Mouse (Mus musculus): ENCODE data around the gene Lgals7. TPM values are rescaled to one million over a fixed set of nuclear protein-coding genes. Genes with fewer than 3 reads are reported as not detected.
"Not testable (repeated sequence)": the region's sequence is repeated elsewhere in the genome, so short reads cannot be mapped to it uniquely, and the experiment has no call there.

The Lgals7 gene
- polyA plus RNA-seq, 1 experiment from 2014 or later: 3.1 TPM

GRCm38 (mm10) chr7:28865481-28866300, 2.0 kb downstream of the Lgals7 start:
- ATAC-seq (ENCODE audit: low FRiP score, low read depth): 0 out of 2 replicates have a peak, but pooled peaks have one; percentile 16
- Histone ChIP-seq H3K4me1 (peaks cover 18% of the 10 kb centered on the region; the same call in 1 of the 2 replicates), H3K9me3 (0 out of 2 replicates have a peak, but pooled peaks cover 4% of the 10 kb centered on the region), H3K4me2 (replicated peaks) (peak overlapping the region; percentile 44), H3K4me3 (peak overlapping the region; percentile 18; the same call in 1 of the 2 replicates), H3K27me3 (no peaks in the 10 kb centered on the region; the same call in 1 of the 2 replicates), H3K36me3 (no peaks in the 10 kb centered on the region), H3K9ac (replicated peaks) (no peak overlapping the region), H3K27ac (replicated peaks) (no peak overlapping the region)
- 47% methylated on average over 33 of the region's 33 CpGs for WGBS

DNA sequence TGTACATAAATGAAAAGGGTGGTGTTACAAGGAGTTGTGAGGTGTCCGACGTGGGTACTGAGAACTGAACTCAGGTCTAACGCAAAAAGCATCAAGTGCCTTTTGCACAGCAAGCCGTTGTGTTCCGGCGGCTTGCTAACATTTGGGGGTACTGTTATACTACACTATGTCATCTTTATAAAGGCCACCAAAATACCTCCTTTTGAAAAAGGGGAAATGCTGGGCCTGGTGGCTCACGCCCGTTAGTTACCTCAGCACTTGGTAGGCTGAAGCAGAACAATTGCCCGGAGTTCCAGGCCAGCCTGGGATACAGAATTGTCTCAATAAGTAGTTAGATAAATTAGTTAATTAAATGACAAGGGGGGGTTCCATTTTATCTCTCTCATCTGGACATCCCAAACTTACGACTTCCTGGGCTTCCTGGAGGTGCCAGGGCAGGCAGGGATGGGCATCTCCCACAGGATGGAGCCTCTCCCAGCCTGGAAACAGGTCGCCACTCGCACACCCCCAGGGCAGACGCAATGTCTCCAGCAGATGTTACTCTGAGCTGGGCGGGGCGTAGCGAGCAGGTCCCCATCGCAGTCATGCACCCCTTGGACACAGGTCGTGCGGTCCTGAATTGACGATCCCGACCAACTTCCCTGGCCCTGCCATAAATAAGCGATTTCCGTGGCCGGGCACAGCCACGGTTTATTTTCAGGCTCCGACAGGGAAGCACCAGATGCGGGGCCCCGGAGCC, 3.3 kb downstream of the Lgals7 start:
- 94% methylated on average over 28 of the region's 28 CpGs for WGBS
- Histone ChIP-seq H3K4me1 (peaks cover 18% of the 10 kb centered on the region; the same call in 1 of the 2 replicates), H3K9ac (replicated peaks) (no peak overlapping the region), H3K27me3 (no peaks in the 10 kb centered on the region; the same call in 1 of the 2 replicates), H3K4me2 (replicated peaks) (no peak overlapping the region), H3K36me3 (no peaks in the 10 kb centered on the region), H3K9me3 (no peaks in the 10 kb centered on the region), H3K4me3 (no peak overlapping the region), H3K27ac (replicated peaks) (no peak overlapping the region)
- ATAC-seq (ENCODE audit: low FRiP score, low read depth): no peak

- ATAC-seq (ENCODE audit: low FRiP score, low read depth); H3K4me3 ChIP-seq; H3K4me2 ChIP-seq (replicated peaks); H3K27ac ChIP-seq (replicated peaks); H3K9me3 ChIP-seq; H3K9ac ChIP-seq (replicated peaks); H3K27me3 ChIP-seq; H3K36me3 ChIP-seq: not testable (repeated sequence)
- WGBS: 31% methylated on average over 23 of the region's 23 CpGs
- H3K4me1 ChIP-seq: peaks cover 18% of the 10 kb centered on the region; the same call in 1 of the 2 replicates
These were observed 4.1 kb downstream of the Lgals7 start for GRCm38 (mm10) chr7:28867508-28868340.

DNA sequence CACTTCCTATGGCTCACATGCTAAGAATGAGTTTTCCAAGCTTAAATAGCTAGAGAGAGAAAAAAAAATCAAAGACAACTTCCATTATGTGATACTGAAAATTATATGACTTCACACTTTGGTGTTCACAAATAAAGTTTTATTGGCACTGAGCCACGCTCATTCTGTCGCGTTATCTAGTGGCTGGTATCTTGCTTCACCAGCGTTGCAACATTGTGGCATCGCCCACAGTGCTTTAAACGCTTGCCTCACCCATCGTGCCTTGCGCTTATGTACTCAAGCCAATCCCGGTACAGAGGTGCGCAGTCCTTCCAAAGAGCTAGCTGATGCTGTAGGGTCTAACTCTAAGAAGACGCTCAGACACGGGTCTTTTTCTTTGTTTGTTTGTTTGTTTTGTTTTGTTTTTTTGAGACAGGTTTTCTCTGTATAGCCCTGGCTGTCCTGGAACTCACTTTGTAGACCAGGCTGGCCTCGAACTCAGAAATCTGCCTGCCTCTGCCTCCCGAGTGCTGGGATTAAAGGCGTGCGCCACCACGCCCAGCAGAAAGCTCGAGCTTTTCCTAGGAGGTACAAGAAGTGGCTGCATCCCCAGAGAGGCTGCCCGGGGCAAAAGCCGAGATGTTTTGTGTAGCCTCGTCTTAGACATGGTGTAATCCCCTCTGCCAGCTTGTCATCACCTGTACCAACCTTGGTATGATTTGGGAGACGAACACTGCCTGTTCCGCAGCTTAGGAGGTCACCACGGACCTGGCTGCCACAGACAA, 7.4 kb downstream of the Lgals7 start:
- H3K9ac ChIP-seq (replicated peaks): no peak overlapping the region

DNA sequence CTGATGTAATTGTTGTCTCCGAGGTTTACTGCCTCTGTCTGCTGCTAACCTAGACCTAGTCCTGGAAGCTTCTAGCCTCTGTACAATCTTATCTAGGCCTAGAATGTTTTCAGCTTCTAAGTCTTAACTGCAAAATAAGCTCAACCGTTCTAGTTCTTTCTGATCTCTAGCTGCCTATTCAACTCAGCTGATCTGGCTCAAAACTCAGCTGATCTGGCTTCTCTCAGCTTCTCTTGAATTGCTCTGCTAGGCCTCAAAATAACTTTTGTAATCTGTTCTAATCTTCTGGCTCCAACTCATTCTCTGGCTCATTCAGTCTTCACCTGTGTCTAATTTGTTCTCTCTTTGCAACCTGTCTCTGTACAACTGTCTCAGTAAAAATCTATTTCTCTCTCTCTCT, 10.9 kb downstream of the Lgals7 start:
- 76% methylated on average over 2 of the region's 2 CpGs for WGBS
- H3K4me1 ChIP-seq: no peaks in the 10 kb centered on the region
- H3K9me3 ChIP-seq: no peaks in the 10 kb centered on the region
- H3K36me3 ChIP-seq: no peaks in the 10 kb centered on the region
- no peak overlapping the region for H3K4me3 ChIP-seq
- H3K27me3 ChIP-seq: no peaks in the 10 kb centered on the region
- no peak overlapping the region for H3K9ac ChIP-seq (replicated peaks)
- no peak for ATAC-seq (ENCODE audit: low FRiP score, low read depth)
- H3K27ac ChIP-seq (replicated peaks): no peak overlapping the region
- H3K4me2 ChIP-seq (replicated peaks): no peak overlapping the region

More for the DNA sequence above, 7.4 kb downstream of the Lgals7 start:
- peaks cover 2% of the 10 kb centered on the region; the same call in 1 of the 2 replicates for H3K4me1 ChIP-seq
- H3K36me3 ChIP-seq: no peaks in the 10 kb centered on the region
- 92% methylated on average over 24 of the region's 24 CpGs for whole genome bisulfite sequencing
- H3K4me2 ChIP-seq (replicated peaks): no peak overlapping the region
- H3K4me3 ChIP-seq: no peak overlapping the region
- no peaks in the 10 kb centered on the region for H3K27me3 ChIP-seq
- no peak for ATAC-seq (ENCODE audit: low FRiP score, low read depth)
- H3K9me3 ChIP-seq: no peaks in the 10 kb centered on the region
- H3K27ac ChIP-seq (replicated peaks): no peak overlapping the region

- no peak for ATAC-seq (ENCODE audit: low FRiP score, low read depth)
These were observed 12.4 kb downstream of the Lgals7 start for GRCm38 (mm10) chr7:28876099-28876498.

GRCm38 (mm10) chr7:28877155-28877554, 13.5 kb downstream of the Lgals7 start:
- H3K4me3 ChIP-seq: no peak overlapping the region
- 92% methylated on average over 7 of the region's 7 CpGs for WGBS
- 0 out of 2 replicates have a peak, but pooled peaks cover 3% of the 10 kb centered on the region for H3K4me1 ChIP-seq
- H3K4me2 ChIP-seq (replicated peaks): no peak overlapping the region
- H3K9me3 ChIP-seq: no peaks in the 10 kb centered on the region
- no peaks in the 10 kb centered on the region for H3K27me3 ChIP-seq
- no peaks in the 10 kb centered on the region for H3K36me3 ChIP-seq
- ATAC-seq (ENCODE audit: low FRiP score, low read depth): no peak
- H3K27ac ChIP-seq (replicated peaks): no peak overlapping the region
- H3K9ac ChIP-seq (replicated peaks): no peak overlapping the region

More at GRCm38 (mm10) chr7:28876099-28876498, 12.4 kb downstream of the Lgals7 start:
- no peaks in the 10 kb centered on the region for H3K9me3 ChIP-seq
- H3K9ac ChIP-seq (replicated peaks): no peak overlapping the region
- no peak overlapping the region for H3K27ac ChIP-seq (replicated peaks)
- H3K4me3 ChIP-seq: no peak overlapping the region
- no peaks in the 10 kb centered on the region for H3K27me3 ChIP-seq
- no peaks in the 10 kb centered on the region for H3K36me3 ChIP-seq
- no peaks in the 10 kb centered on the region for H3K4me1 ChIP-seq
- WGBS: 81% methylated on average over 4 of the region's 4 CpGs
- H3K4me2 ChIP-seq (replicated peaks): no peak overlapping the region

DNA sequence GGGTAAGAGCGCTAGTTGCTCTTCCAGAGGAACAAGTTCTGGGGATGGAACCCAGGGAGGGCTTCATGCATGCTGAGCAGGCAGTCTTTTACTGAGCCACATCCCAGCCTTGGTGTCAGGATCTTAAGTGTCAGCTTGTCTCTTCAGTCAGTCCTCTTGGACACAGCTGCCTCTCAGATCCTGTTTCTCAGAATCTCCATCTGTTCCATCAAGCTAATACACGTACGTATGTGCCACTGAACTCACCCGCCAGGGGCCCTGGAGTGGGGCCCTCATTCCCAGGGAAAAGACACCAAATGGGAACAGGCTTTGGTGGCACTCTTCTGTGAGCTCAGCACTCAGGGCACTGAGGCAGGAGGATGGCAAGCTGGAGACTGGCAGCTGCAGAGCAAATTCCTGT, 14.2 kb downstream of the Lgals7 start:
- H3K27me3 ChIP-seq: no peaks in the 10 kb centered on the region
- H3K4me1 ChIP-seq: 0 out of 2 replicates have a peak, but pooled peaks cover 3% of the 10 kb centered on the region
- no peak overlapping the region for H3K9ac ChIP-seq (replicated peaks)
- no peak overlapping the region for H3K4me3 ChIP-seq
- no peaks in the 10 kb centered on the region for H3K36me3 ChIP-seq
- WGBS: 85% methylated on average over 4 of the region's 4 CpGs
- no peak overlapping the region for H3K27ac ChIP-seq (replicated peaks)
- no peak for ATAC-seq (ENCODE audit: low FRiP score, low read depth)
- no peaks in the 10 kb centered on the region for H3K9me3 ChIP-seq
- H3K4me2 ChIP-seq (replicated peaks): no peak overlapping the region

- Histone ChIP-seq H3K9ac (replicated peaks) (no peak overlapping the region), H3K4me3 (no peak overlapping the region), H3K27me3 (no peaks in the 10 kb centered on the region), H3K9me3 (no peaks in the 10 kb centered on the region), H3K4me1 (0 out of 2 replicates have a peak, but pooled peaks cover 3% of the 10 kb centered on the region), H3K27ac (replicated peaks) (no peak overlapping the region), H3K36me3 (no peaks in the 10 kb centered on the region), H3K4me2 (replicated peaks) (no peak overlapping the region)
- ATAC-seq (ENCODE audit: low FRiP score, low read depth): no peak
- WGBS: 72% methylated on average over 7 of the region's 7 CpGs
These were observed 16.0 kb downstream of the Lgals7 start for GRCm38 (mm10) chr7:28879606-28880005.

- H3K27ac ChIP-seq (replicated peaks): no peak overlapping the region
- ATAC-seq (ENCODE audit: low FRiP score, low read depth): no peak
- no peaks in the 10 kb centered on the region for H3K27me3 ChIP-seq
- no peak overlapping the region for H3K9ac ChIP-seq (replicated peaks)
- H3K4me3 ChIP-seq: no peak overlapping the region
- no peaks in the 10 kb centered on the region for H3K9me3 ChIP-seq
- 78% methylated on average over 10 of the region's 10 CpGs for WGBS
- no peaks in the 10 kb centered on the region for H3K36me3 ChIP-seq
- H3K4me1 ChIP-seq: 0 out of 2 replicates have a peak, but pooled peaks cover 3% of the 10 kb centered on the region
- no peak overlapping the region for H3K4me2 ChIP-seq (replicated peaks)
These were observed 16.9 kb downstream of the Lgals7 start for GRCm38 (mm10) chr7:28880554-28880953.

DNA sequence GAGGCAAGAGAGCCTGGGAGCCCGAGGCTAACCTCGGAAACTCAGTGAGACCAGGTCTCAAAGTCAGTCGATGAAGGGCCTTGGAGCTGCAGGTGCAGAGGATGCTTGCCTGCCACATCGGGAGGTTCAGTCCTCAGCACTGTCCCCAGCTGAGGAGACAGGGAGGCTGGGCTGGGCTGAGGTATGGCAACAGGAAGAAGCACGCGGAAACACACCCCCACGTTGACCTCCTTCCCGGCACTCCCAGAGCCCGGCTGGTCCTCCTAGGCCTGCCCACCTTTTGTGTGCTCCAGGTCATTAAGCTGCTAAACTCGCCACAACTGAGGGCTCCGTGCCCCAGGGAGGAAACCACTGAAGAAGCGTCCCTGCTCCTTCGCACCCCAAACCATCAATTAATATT, 17.5 kb downstream of the Lgals7 start, which contains the start of gene Capn12:
Capn12 (plus strand) TSS at position 224 of the 400 bp plus-strand sequence.
- Histone ChIP-seq H3K36me3 (no peaks in the 10 kb centered on the region), H3K4me2 (replicated peaks) (no peak within 1 kb of the TSS), H3K27ac (replicated peaks) (no peak within 1 kb of the TSS), H3K9ac (replicated peaks) (no peak within 1 kb of the TSS), H3K9me3 (no peaks in the 10 kb centered on the region), H3K4me1 (0 out of 2 replicates have a peak, but pooled peaks cover 3% of the 10 kb centered on the region), H3K27me3 (peaks cover 2% of the 10 kb centered on the region; the same call in 1 of the 2 replicates), H3K4me3 (no peak within 1 kb of the TSS)
- ATAC-seq (ENCODE audit: low FRiP score, low read depth): no peak
- WGBS: 40% methylated on average over 13 of the region's 13 CpGs

Measured in midbrain, embryonic 12.5 days (tissue).